Mouse (Mus musculus) cerebellum, postnatal 10 days (tissue): ENCODE measurements at regions not wholly inside any gene's neighbourhood (a gene's known extent, or its start where the extent isn't known, plus 50 kb on each side); places are given as distances from the start of the nearest gene placed in this dataset.
A peak's percentile ranks its signal among the peaks of the same experiment; 100 is the strongest.

Experiments
- DNase-seq, 2 experiments: peaks; one replicate each; pipeline ENCODE4 v3.0.0; 2021; ENCODE audit warnings: mixed read lengths in 2 of 2

GRCm38 (mm10) chr3:78755686-78756476 lies 530.4 kb downstream of the Rapgef2 start:
- peak; percentile 73 to 75 for DNase-seq

- peak; percentile 32 to 64 for DNase-seq
These were observed 550.2 kb downstream of the Rapgef2 start for GRCm38 (mm10) chr3:78736111-78736510.

- DNase-seq, result no peak
These were observed 569.6 kb downstream of the Rapgef2 start for GRCm38 (mm10) chr3:78716691-78717090.

- no peak for DNase-seq
These were observed 578.6 kb downstream of the Rapgef2 start for GRCm38 (mm10) chr3:78707687-78708086.

GRCm38 (mm10) chr3:78698936-78699335 lies 587.4 kb downstream of the Rapgef2 start:
- peak; percentile 10 to 28 for DNase-seq

GRCm38 (mm10) chr3:78691499-78691898 lies 594.8 kb downstream of the Rapgef2 start:
- DNase-seq, result peak; percentile 13 to 32

GRCm38 (mm10) chr3:78677656-78678055 lies 608.7 kb downstream of the Rapgef2 start:
- DNase-seq, result no peak

GRCm38 (mm10) chr3:78676806-78677205 lies 609.5 kb downstream of the Rapgef2 start:
- DNase-seq, result no peak

- DNase-seq, result no peak
These were observed 611.7 kb downstream of the Rapgef2 start for GRCm38 (mm10) chr3:78674529-78675187.

GRCm38 (mm10) chr3:78668050-78668449 lies 618.3 kb downstream of the Rapgef2 start:
- no peak for DNase-seq

GRCm38 (mm10) chr3:78667374-78668023 lies 618.8 kb downstream of the Rapgef2 start:
- no peak for DNase-seq

- peak; percentile 74 to 79 for DNase-seq
These were observed 638.2 kb downstream of the Rapgef2 start for GRCm38 (mm10) chr3:78648115-78648514.

- DNase-seq, result no peak
These were observed 650.9 kb downstream of the Rapgef2 start for GRCm38 (mm10) chr3:78635386-78635785.

- DNase-seq, result peak; percentile 80 to 82
These were observed 667.4 kb downstream of the Rapgef2 start for GRCm38 (mm10) chr3:78618900-78619299.

GRCm38 (mm10) chr3:78594718-78595236 lies 691.5 kb downstream of the Rapgef2 start:
- no peak for DNase-seq

- no peak for DNase-seq
These were observed 692.0 kb downstream of the Rapgef2 start for GRCm38 (mm10) chr3:78594305-78594704.

- DNase-seq, result no peak
These were observed 699.7 kb downstream of the Rapgef2 start for GRCm38 (mm10) chr3:78586639-78587038.

- peak; percentile 49 to 55 for DNase-seq
These were observed 704.4 kb downstream of the Rapgef2 start for GRCm38 (mm10) chr3:78581868-78582267.

GRCm38 (mm10) chr3:78581100-78581499 lies 705.2 kb downstream of the Rapgef2 start:
- peak; percentile 23 to 44 for DNase-seq

GRCm38 (mm10) chr3:78575667-78576464 lies 710.5 kb downstream of the Rapgef2 start:
- peak in 1 of 2 experiments; percentile 7 for DNase-seq

- peak in 1 of 2 experiments; percentile 26 for DNase-seq
These were observed 711.5 kb downstream of the Rapgef2 start for GRCm38 (mm10) chr3:78574807-78575206.

- DNase-seq, result no peak
These were observed 713.0 kb downstream of the Rapgef2 start for GRCm38 (mm10) chr3:78573299-78573698.
